Mouse (Mus musculus) MEL (cell line): ENCODE data around the gene Myof.

Experiments
- CHD2 ChIP-seq: IDR thresholded peaks from 2 replicates; pipeline ENCODE4 v1.6.1; 2011; ENCODE audit warnings: low read length, improper control_type of control experiment
- CTCF ChIP-seq, 3 experiments: IDR thresholded peaks in 2 of 3; conservative IDR thresholded peaks in 1 of 3; 2 replicates each; pipeline ENCODE4 v1.5.1; 2011 to 2012; ENCODE audit warnings: low read length in 3 of 3, low read depth in 2 of 3, mild to moderate bottlenecking in 2 of 3, improper control_type of control experiment in 1 of 3, inconsistent platforms in 1 of 3, mixed read lengths in 1 of 3, moderate library complexity in 1 of 3; ENCODE audit not compliant: control insufficient read depth in 1 of 3, insufficient read depth in 1 of 3, poor library complexity in 1 of 3, severe bottlenecking in 1 of 3
- EP300 ChIP-seq, 2 experiments: IDR thresholded peaks; 2 replicates each; pipeline ENCODE4 v1.6.1; 2011; ENCODE audit warnings: improper control_type of control experiment in 2 of 2, low read length in 2 of 2, low read depth in 1 of 2, mild to moderate bottlenecking in 1 of 2
- MAX ChIP-seq: IDR thresholded peaks from 2 replicates; pipeline ENCODE4 v1.6.1; 2011; ENCODE audit warnings: low read length, improper control_type of control experiment
- POLR2A ChIP-seq, 2 experiments: IDR thresholded peaks; 2 replicates each; pipeline ENCODE4 v1.6.1; 2011 to 2012; ENCODE audit warnings: low read length in 2 of 2, mild to moderate bottlenecking in 2 of 2, control low read depth in 1 of 2, improper control_type of control experiment in 1 of 2, low read depth in 1 of 2, moderate library complexity in 1 of 2; ENCODE audit not compliant: control insufficient read depth in 1 of 2, insufficient read depth in 1 of 2, poor library complexity in 1 of 2
- POLR2AphosphoS2 ChIP-seq: IDR thresholded peaks from 2 replicates; pipeline ENCODE4 v1.6.1; 2011; ENCODE audit warnings: low read length, improper control_type of control experiment

- no peak for TF ChIP-seq EP300 (IDR thresholded peaks at IDR 0.05; ENCODE audit: low read depth in 1 of 2, low read length in 2 of 2)
- TF ChIP-seq MAX: no peak
- no peak for TF ChIP-seq POLR2AphosphoS2
- TF ChIP-seq POLR2A (IDR thresholded peaks at IDR 0.05; ENCODE audit: control insufficient read depth in 1 of 2, insufficient read depth in 1 of 2, low read depth in 1 of 2, low read length in 2 of 2, poor library complexity in 1 of 2): no peak
- TF ChIP-seq CHD2: no peak
- TF ChIP-seq CTCF (IDR thresholded peaks at IDR 0.05 in 2 of 3, conservative IDR thresholded peaks at IDR 0.05 in 1 of 3; ENCODE audit: control insufficient read depth in 1 of 3, insufficient read depth in 1 of 3, low read depth in 2 of 3, low read length in 3 of 3, poor library complexity in 1 of 3, severe bottlenecking in 1 of 3): no peak
Observed at GRCm38 (mm10) chr19:38032993-38033734, 10.2 kb downstream of the Myof start.
